Mouse (Mus musculus) neural tube, embryonic 12.5 days (tissue): ENCODE measurements around the gene Top2b. TPM values are rescaled to one million over a fixed set of nuclear protein-coding genes. Genes with fewer than 3 reads are reported as not detected.
A peak's percentile ranks its signal among the peaks of the same experiment; 100 is the strongest.

ENCODE experiments used
- ATAC-seq: fragments of 200-750 bp; cut with Nextera tagmentation; 2 replicates; pipeline ENCODE4 v1.8.0; 2017; ENCODE audit warnings: low read depth, mild to moderate bottlenecking, moderate TSS enrichment, moderate library complexity; ENCODE audit not compliant: low FRiP score
- H3K27ac ChIP-seq: fragments of 300-500 bp; sonication (generic); 2 replicates; pipeline ENCODE4 v1.5.1; 2016
- H3K27me3 ChIP-seq: fragments of 300-500 bp; sonication (generic); replicated peaks from 2 replicates; pipeline ENCODE4 v1.6.1; 2016; ENCODE audit warnings: mild to moderate bottlenecking
- H3K36me3 ChIP-seq: fragments of 300-500 bp; sonication (generic); 2 replicates; pipeline ENCODE4 v1.6.1; 2016; ENCODE audit warnings: mild to moderate bottlenecking
- H3K4me1 ChIP-seq: fragments of 300-500 bp; sonication (generic); 2 replicates; pipeline ENCODE4 v1.6.1; 2016
- H3K4me2 ChIP-seq: fragments of 300-500 bp; sonication (generic); replicated peaks from 2 replicates; pipeline ENCODE4 v1.6.1; 2016; ENCODE audit warnings: mild to moderate bottlenecking
- H3K4me3 ChIP-seq: fragments of 300-500 bp; sonication (generic); 2 replicates; pipeline ENCODE4 v1.5.1; 2016
- H3K9ac ChIP-seq: fragments of 300-500 bp; sonication (generic); 2 replicates; pipeline ENCODE4 v1.6.1; 2016; ENCODE audit warnings: mild to moderate bottlenecking
- H3K9me3 ChIP-seq: fragments of 300-500 bp; sonication (generic); 2 replicates; pipeline ENCODE4 v1.6.1; 2016; ENCODE audit warnings: mild to moderate bottlenecking
- WGBS: fragments of 180-500 bp; shearing (Covaris S2); methylation state at CpG from one replicate; pipeline ENCODE4 v1.1.7; 2016; 5-methylcytosine and 5-hydroxymethylcytosine counted together
- polyA plus RNA-seq: library from polyadenylated mRNA; unstranded; fragments of >200 nt; fragmentation: Nextera tagmentation; extraction: Ambion mirVana; gene quantifications from 2 replicates; pipeline ENCODE4 v1.2.1, GENCODE M21; 2016

Gene Top2b
- polyA plus RNA-seq, 1 experiment from 2014 or later: 169 TPM

GRCm38 (mm10) chr14:16364161-16364831 is 683 bp upstream of the Top2b start:
- H3K9ac ChIP-seq: peak overlapping the region; percentile 99
- peak overlapping the region; percentile 97 for H3K4me3 ChIP-seq
- no peaks in the 10 kb centered on the region for H3K36me3 ChIP-seq
- no peaks in the 10 kb centered on the region for H3K27me3 ChIP-seq
- no peaks in the 10 kb centered on the region for H3K9me3 ChIP-seq
- peak; percentile 76 for ATAC-seq
- peaks cover 13% of the 10 kb centered on the region for H3K4me1 ChIP-seq
- under 1% methylated on average over 25 of the region's 32 CpGs for WGBS
- H3K27ac ChIP-seq: peak overlapping the region; percentile 87
- peak overlapping the region; percentile 81 for H3K4me2 ChIP-seq

- Histone ChIP-seq H3K4me3 (peak overlapping the region; percentile 97), H3K4me2 (peak overlapping the region; percentile 81), H3K9ac (peak overlapping the region; percentile 99), H3K36me3 (peaks cover 2% of the 10 kb centered on the region; the same call in 1 of the 2 replicates), H3K4me1 (peaks cover 14% of the 10 kb centered on the region), H3K27ac (peak overlapping the region; percentile 98), H3K27me3 (no peaks in the 10 kb centered on the region), H3K9me3 (no peaks in the 10 kb centered on the region)
- ATAC-seq: peak; percentile 68
- whole genome bisulfite sequencing: under 1% methylated on average over 87 of the region's 87 CpGs
Measured at GRCm38 (mm10) chr14:16365362-16366173, 589 bp downstream of the Top2b start.

- ATAC-seq: peak; percentile 1
- peak overlapping the region; percentile 99 for H3K9ac ChIP-seq
- H3K9me3 ChIP-seq: no peaks in the 10 kb centered on the region
- 20% methylated on average over 16 of the region's 16 CpGs for WGBS
- H3K4me1 ChIP-seq: peaks cover 14% of the 10 kb centered on the region
- peak overlapping the region; percentile 97 for H3K4me3 ChIP-seq
- H3K4me2 ChIP-seq: peak overlapping the region; percentile 81
- H3K27ac ChIP-seq: peak overlapping the region; percentile 98
- peaks cover 3% of the 10 kb centered on the region; the same call in 1 of the 2 replicates for H3K36me3 ChIP-seq
- H3K27me3 ChIP-seq: no peaks in the 10 kb centered on the region
Measured at GRCm38 (mm10) chr14:16366174-16366889, 1.4 kb downstream of the Top2b start.

- no peak for ATAC-seq
- H3K9ac ChIP-seq: peak overlapping the region; percentile 99
Measured at GRCm38 (mm10) chr14:16366986-16367385, 2.0 kb downstream of the Top2b start.

GRCm38 (mm10) chr14:16372761-16373160 is 7.8 kb downstream of the Top2b start:
- Histone ChIP-seq H3K4me2 (no peak overlapping the region), H3K9me3 (no peaks in the 10 kb centered on the region), H3K9ac (no peak overlapping the region), H3K27ac (no peak overlapping the region), H3K4me3 (no peak overlapping the region), H3K27me3 (no peaks in the 10 kb centered on the region), H3K36me3 (peaks cover 3% of the 10 kb centered on the region; the same call in 1 of the 2 replicates), H3K4me1 (peaks cover 4% of the 10 kb centered on the region; the same call in 1 of the 2 replicates)
- no peak for ATAC-seq

More at GRCm38 (mm10) chr14:16366986-16367385, 2.0 kb downstream of the Top2b start:
- peaks cover 14% of the 10 kb centered on the region for H3K4me1 ChIP-seq
- no peaks in the 10 kb centered on the region for H3K27me3 ChIP-seq
- peaks cover 3% of the 10 kb centered on the region; the same call in 1 of the 2 replicates for H3K36me3 ChIP-seq
- peak overlapping the region; percentile 81 for H3K4me2 ChIP-seq
- H3K9me3 ChIP-seq: no peaks in the 10 kb centered on the region
- H3K4me3 ChIP-seq: peak overlapping the region; percentile 97
- 55% methylated on average over 2 of the region's 2 CpGs for WGBS
- H3K27ac ChIP-seq: no peak overlapping the region

GRCm38 (mm10) chr14:16373190-16373589 is 8.2 kb downstream of the Top2b start:
- Histone ChIP-seq H3K36me3 (peaks cover 3% of the 10 kb centered on the region; the same call in 1 of the 2 replicates), H3K9me3 (no peaks in the 10 kb centered on the region), H3K4me2 (no peak overlapping the region), H3K9ac (no peak overlapping the region), H3K27me3 (no peaks in the 10 kb centered on the region), H3K4me1 (peaks cover 4% of the 10 kb centered on the region; the same call in 1 of the 2 replicates), H3K27ac (no peak overlapping the region), H3K4me3 (no peak overlapping the region)
- ATAC-seq: no peak

- no peak overlapping the region for H3K4me2 ChIP-seq
- 15% methylated on average over 2 of the region's 2 CpGs for WGBS
- H3K9me3 ChIP-seq: no peaks in the 10 kb centered on the region
- H3K4me1 ChIP-seq: peaks cover 6% of the 10 kb centered on the region; the same call in 1 of the 2 replicates
- no peak overlapping the region for H3K4me3 ChIP-seq
- H3K27ac ChIP-seq: 0 out of 2 replicates have a peak overlapping the region, but pooled peaks have one; percentile 21
- no peak overlapping the region for H3K9ac ChIP-seq
- H3K36me3 ChIP-seq: no peaks in the 10 kb centered on the region
- H3K27me3 ChIP-seq: no peaks in the 10 kb centered on the region
- peak; percentile 91 for ATAC-seq
Measured at GRCm38 (mm10) chr14:16379917-16380570, 15.1 kb downstream of the Top2b start.

GRCm38 (mm10) chr14:16384783-16385182 is 19.8 kb downstream of the Top2b start:
- Histone ChIP-seq H3K36me3 (peaks cover 5% of the 10 kb centered on the region; the same call in 1 of the 2 replicates), H3K4me3 (no peak overlapping the region), H3K4me2 (no peak overlapping the region), H3K4me1 (peaks cover 5% of the 10 kb centered on the region; the same call in 1 of the 2 replicates), H3K27ac (no peak overlapping the region), H3K27me3 (no peaks in the 10 kb centered on the region), H3K9me3 (no peaks in the 10 kb centered on the region), H3K9ac (no peak overlapping the region)
- WGBS: 76% methylated on average over 1 of the region's 1 CpGs
- no peak for ATAC-seq

GRCm38 (mm10) chr14:16405187-16405586 is 40.2 kb downstream of the Top2b start:
- Histone ChIP-seq H3K27ac (no peak overlapping the region), H3K9me3 (no peaks in the 10 kb centered on the region), H3K36me3 (peaks cover 27% of the 10 kb centered on the region), H3K4me3 (no peak overlapping the region), H3K27me3 (no peaks in the 10 kb centered on the region), H3K4me2 (no peak overlapping the region), H3K9ac (no peak overlapping the region), H3K4me1 (no peaks in the 10 kb centered on the region)
- no peak for ATAC-seq
- 97% methylated on average over 4 of the region's 4 CpGs for WGBS

- WGBS: 86% methylated on average over 4 of the region's 4 CpGs
- H3K4me1 ChIP-seq: no peaks in the 10 kb centered on the region
- H3K4me3 ChIP-seq: no peak overlapping the region
- no peak for ATAC-seq
- no peaks in the 10 kb centered on the region for H3K9me3 ChIP-seq
- H3K4me2 ChIP-seq: no peak overlapping the region
- H3K27me3 ChIP-seq: no peaks in the 10 kb centered on the region
- H3K9ac ChIP-seq: no peak overlapping the region
- peaks cover 23% of the 10 kb centered on the region for H3K36me3 ChIP-seq
- no peak overlapping the region for H3K27ac ChIP-seq
Measured at GRCm38 (mm10) chr14:16414163-16414562, 49.2 kb downstream of the Top2b start.

GRCm38 (mm10) chr14:16427569-16427968 is 62.6 kb downstream of the Top2b start:
- Histone ChIP-seq H3K9ac (no peak overlapping the region), H3K4me1 (no peaks in the 10 kb centered on the region), H3K36me3 (peaks cover 37% of the 10 kb centered on the region), H3K27ac (no peak overlapping the region), H3K4me3 (no peak overlapping the region), H3K27me3 (no peaks in the 10 kb centered on the region), H3K4me2 (no peak overlapping the region), H3K9me3 (no peaks in the 10 kb centered on the region)
- ATAC-seq: no peak
- WGBS: 77% methylated on average over 4 of the region's 4 CpGs
